Mouse (Mus musculus): ENCODE measurements around the gene Phf21a.
A peak's percentile ranks its signal among the peaks of the same experiment; 100 is the strongest.
"Not testable (repeated sequence)": the region's sequence is repeated elsewhere in the genome, so short reads cannot be mapped to it uniquely, and the experiment has no call there.

The Phf21a gene

DNA sequence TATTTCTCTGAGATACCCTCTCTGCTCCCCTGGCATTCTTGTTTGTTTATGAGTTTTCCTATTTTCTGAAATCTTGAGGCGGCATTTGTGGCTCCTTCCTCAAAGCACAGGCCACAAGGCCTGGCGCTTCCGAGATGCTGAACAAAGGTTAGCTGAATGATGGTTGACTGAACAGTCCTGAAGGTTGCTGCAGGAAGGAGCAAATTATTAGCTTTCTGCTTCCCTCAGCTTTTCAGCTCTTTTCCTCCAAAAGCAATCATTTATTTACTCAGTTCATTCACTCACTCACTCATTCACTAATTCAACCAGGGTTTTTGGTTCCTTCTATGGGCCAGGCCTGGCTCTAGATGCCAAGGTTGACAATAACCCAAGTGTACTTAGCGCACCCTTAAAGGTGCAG is 10.7 kb upstream of the Phf21a start:
- no peak for DNase-seq (ENCODE audit: low read depth, low spot score)

DNA sequence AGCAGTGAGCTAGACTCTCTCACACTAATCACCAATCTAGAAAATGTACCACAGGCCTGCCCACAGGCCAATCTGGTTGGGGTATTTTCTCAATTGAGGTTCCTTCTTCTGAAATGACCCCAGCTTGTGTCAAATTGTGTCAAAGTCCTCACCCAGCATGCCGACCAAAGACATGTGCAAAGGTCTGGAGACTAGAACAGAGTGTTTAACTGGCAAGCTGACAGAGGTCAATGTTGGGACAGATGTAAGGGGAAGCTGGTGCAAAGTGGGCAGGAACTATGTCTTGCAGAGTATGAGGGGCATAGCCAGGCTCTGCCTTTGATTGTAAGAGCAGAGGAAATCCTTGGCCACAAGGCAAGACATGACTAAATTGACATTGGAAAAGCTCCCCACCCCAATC is 7.2 kb upstream of the Phf21a start:
- DNase-seq (ENCODE audit: low read depth, low spot score): no peak

DNA sequence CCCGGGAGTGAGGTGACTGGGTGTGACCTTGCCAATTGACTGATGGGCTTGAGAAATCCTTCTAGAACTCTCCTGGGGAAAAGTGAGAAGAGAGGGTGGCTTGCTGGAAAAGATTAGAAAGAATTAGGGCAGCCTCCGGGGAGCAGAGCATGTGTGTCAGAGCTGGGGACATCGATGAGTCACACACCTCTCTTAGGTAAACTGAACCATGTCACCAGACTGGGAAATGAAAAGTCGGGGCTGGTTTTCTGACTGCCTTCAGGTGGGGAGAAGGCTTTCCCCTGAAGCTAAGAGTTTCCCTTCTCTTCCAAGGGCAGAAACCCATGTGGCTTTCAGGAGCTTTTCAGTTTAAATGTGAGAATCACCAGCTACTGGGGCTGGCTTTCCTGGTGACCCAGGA is 5.9 kb upstream of the Phf21a start:
- no peak for DNase-seq (ENCODE audit: low read depth, low spot score)

- no peak for DNase-seq (ENCODE audit: low read depth, low spot score)
These were observed 3.1 kb upstream of the Phf21a start for GRCm38 (mm10) chr2:92089782-92090181.

DNA sequence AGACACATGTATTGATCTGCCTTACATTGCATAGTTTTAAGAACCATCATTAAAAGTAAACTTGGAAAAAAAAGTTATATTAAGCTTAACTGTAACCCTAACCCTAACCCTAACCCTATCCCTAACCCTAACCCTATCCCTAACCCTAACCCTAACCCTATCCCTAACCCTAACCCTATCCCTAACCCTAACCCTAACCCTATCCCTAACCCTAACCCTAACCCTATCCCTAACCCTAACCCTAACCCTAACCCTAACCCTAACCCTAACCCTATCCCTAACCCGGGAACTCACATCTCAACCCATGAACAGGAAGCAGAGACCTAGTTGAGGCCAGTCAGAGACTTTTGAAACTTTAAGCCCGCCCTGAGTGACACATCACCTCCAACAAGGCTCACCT is 586 bp downstream of the Phf21a start:
- not testable (repeated sequence) for DNase-seq (ENCODE audit: low read depth, low spot score)

DNA sequence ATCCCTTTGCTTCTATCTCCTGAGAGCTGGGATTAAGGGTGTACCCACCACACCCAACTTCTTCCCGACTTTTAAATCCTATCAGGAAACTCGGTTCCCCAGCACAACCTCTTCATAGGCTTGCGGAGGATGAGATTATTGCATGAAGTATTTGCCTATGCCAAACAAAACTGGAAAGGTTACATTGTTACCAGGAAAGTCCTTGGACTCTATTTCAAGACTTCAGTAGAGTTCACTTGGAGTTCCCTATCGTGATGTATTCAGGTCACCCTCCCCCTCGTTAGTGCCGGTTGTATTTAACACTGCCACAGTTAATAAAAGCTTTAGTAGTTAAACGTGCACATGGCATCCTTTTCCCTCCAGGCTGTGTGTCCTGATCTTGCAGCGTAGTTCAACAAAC is 1.2 kb downstream of the Phf21a start:
- DNase-seq (ENCODE audit: low read depth, low spot score): no peak

- DNase-seq (ENCODE audit: low read depth, low spot score): no peak
These were observed 7.9 kb downstream of the Phf21a start for GRCm38 (mm10) chr2:92100768-92101167.

- no peak for DNase-seq (ENCODE audit: low read depth, low spot score)
These were observed 31.6 kb downstream of the Phf21a start for GRCm38 (mm10) chr2:92124523-92124922.

GRCm38 (mm10) chr2:92125330-92125729 is 32.4 kb downstream of the Phf21a start:
- DNase-seq (ENCODE audit: low read depth, low spot score): no peak

DNA sequence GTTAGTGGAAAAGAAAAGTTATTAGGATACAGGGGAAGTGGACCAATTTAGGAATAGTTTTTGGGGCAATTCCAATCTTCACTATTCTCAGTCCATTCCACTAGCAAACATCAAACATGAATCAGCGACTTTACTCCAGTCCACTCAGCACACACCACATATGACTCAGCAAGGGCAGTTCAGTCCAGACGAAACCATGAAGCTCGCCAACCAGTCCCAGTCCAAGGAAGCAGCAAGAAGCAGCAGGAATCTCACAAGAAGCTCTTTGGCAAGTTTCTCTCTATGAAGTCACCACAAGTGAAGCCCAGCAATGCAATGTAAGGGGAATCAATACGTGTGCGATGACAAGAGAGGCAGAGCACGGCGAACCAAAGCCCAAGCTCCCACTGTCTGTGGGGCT is 37.2 kb downstream of the Phf21a start:
- no peak for DNase-seq (ENCODE audit: low read depth, low spot score)

- no peak for DNase-seq (ENCODE audit: low read depth, low spot score)
These were observed 45.8 kb downstream of the Phf21a start for GRCm38 (mm10) chr2:92138736-92139135.

GRCm38 (mm10) chr2:92139365-92139764 is 46.4 kb downstream of the Phf21a start:
- no peak for DNase-seq (ENCODE audit: low read depth, low spot score)

- no peak for DNase-seq (ENCODE audit: low read depth, low spot score)
These were observed 47.5 kb downstream of the Phf21a start for GRCm38 (mm10) chr2:92140383-92140782.

- no peak for DNase-seq (ENCODE audit: low read depth, low spot score)
These were observed 48.2 kb downstream of the Phf21a start for GRCm38 (mm10) chr2:92141073-92141472.

DNA sequence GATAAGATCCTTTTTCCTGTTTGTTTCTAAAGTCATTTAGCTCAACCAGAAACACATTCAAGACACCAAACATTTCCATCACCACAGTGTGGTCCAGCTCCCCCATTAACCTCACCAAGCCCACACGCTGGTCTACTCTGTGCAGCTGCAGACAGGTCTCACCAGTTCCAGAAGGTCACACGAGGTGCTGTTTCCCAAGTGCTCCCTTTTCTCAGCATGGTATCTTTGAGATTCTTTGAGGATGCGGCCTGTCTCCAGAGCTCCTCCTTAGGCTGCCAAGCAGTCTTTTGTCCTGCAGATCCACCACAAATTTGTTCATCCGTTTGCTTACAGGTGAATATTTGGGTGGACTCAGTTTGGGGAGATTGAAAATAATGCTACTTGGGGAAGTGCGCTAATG is 51.0 kb downstream of the Phf21a start:
- DNase-seq (ENCODE audit: low read depth, low spot score): peak; percentile 95

- peak; percentile 55 for DNase-seq (ENCODE audit: low read depth, low spot score)
These were observed 55.2 kb downstream of the Phf21a start for GRCm38 (mm10) chr2:92147925-92148750.

DNA sequence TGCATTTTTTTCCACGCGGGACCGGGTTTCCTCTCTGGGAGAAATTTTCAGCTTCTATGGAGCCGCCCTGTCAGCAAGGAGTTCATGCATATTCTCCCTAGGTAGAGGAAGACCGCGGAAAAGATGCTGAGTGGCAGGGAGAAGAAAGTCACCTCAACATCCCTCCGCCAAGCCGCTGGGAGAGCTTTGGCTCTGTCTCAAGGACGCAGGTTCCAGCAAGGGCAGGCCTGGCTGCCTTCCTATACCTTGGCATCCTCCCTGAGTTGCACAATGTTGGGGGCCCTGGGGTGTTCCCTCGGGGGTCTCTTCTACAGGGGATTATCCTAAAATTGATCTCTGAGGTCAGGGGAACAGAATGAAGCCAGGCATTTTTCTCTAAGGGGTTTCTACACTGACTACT is 71.4 kb downstream of the Phf21a start:
- DNase-seq (ENCODE audit: low read depth, low spot score): no peak

DNA sequence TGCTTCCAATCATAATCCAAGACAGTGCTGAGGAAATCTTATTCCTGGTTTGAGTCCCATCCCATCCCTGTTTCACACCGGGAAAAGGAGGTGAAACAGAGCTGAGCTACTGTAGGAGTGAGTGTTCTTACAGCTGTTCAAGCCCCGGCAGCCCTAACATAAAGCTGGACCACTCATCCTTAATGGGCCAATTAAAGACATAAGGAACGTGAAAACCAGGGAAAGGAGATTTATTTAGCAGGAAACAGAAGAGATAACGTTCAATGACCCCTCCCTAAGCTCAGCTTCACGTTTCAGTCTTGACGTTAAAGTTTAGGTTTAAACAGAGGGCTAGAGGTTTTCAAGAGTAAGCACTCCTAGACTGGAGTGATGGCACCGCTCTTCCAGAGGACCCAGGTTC is 74.0 kb downstream of the Phf21a start:
- DNase-seq (ENCODE audit: low read depth, low spot score): no peak

- no peak for DNase-seq (ENCODE audit: low read depth, low spot score)
These were observed 78.2 kb downstream of the Phf21a start for GRCm38 (mm10) chr2:92171046-92171643.

GRCm38 (mm10) chr2:92172300-92172699 is 79.4 kb downstream of the Phf21a start:
- no peak for DNase-seq (ENCODE audit: low read depth, low spot score)

- no peak for DNase-seq (ENCODE audit: low read depth, low spot score)
These were observed 80.3 kb downstream of the Phf21a start for GRCm38 (mm10) chr2:92173186-92173585.

DNA sequence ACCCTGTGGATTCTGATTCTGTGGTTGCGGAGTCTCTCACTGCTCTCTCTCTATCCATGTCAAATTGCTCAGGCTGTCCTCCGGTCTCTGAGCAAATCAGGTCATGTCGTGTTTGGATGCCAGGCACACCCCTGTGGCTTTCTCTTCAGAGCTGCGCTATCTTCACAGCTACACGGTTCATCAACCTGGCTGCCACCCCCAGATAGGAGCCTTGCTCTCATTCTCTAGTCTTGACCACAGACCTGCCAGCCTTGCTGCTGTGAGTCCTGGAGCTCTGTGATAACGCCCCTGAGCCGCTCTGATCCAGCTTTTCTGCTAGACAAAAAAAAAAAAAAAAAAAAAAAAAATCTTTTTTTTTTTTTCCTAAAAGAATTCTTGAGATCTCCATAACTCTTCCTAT is 81.3 kb downstream of the Phf21a start:
- DNase-seq (ENCODE audit: low read depth, low spot score): no peak

DNA sequence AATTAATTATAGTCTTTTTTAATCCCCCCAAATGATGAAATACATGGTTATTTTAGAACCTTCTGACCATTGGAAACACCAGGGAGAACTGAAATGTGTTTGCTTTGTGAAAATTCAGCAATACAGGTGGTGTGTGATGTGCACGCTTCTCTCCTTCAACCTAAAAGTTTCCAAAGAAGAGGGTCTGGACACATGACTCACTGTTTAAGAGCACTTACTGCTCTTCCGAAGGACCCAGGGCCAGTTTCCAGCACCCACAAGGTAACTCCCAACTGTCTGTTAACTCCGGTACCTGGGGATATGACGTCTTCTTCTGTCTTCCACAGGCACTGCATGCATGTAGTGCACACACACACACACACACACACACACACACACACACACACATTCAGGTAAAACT is 82.1 kb downstream of the Phf21a start:
- DNase-seq (ENCODE audit: low read depth, low spot score): no peak
